Mouse (Mus musculus) lung, postnatal 0 days (tissue): ENCODE measurements around the gene Zfp871.

ENCODE experiments used
- CTCF ChIP-seq: IDR thresholded peaks from 2 replicates; pipeline ENCODE4 v1.5.1; 2016; ENCODE audit warnings: antibody characterized with exemption, mild to moderate bottlenecking
- EP300 ChIP-seq: IDR thresholded peaks from 2 replicates; pipeline ENCODE4 v1.6.1; 2016; ENCODE audit warnings: antibody characterized with exemption, mild to moderate bottlenecking, control low read depth

DNA sequence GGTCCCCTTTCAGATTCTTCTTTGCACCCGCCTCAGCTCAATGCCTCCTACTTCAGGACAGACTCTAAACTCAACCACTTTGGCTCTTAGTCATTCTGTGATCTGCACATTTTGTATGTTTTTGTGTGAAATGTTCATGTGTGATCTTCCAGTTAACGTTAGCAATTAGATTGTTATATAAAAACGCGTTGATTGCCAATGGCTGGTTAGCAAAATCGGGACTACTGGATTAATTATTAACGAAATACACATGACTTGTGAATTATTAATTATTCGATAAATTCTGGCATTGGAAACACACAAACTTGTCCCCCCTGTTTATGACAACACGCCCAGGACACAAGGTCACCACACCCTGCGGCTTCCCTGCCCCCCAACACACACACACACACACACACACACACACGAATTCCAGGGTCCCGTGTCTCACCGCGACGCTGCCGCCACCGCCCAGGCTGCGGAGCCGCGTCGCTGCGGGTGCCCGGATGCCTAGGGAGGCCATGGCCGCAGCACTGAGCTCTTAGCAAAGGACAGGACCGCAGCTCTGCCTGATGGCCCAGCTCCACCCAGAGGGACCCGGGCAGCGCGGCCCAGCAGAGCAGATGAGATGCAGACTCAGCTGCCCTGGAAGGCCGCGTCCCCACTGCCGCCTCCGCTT lies 522 bp downstream of the Zfp871 start:
- TF ChIP-seq CTCF (no peak), EP300 (no peak)
